Mouse (Mus musculus): Measurements from ENCODE around the gene Rhoc. TPM values are rescaled to one million over a fixed set of nuclear protein-coding genes. Genes with fewer than 3 reads are reported as not detected.
"Not testable (repeated sequence)": the region's sequence is repeated elsewhere in the genome, so short reads cannot be mapped to it uniquely, and the experiment has no call there.

Rhoc gene
- polyA plus RNA-seq, 2 experiments = 161 to 192 TPM

DNA sequence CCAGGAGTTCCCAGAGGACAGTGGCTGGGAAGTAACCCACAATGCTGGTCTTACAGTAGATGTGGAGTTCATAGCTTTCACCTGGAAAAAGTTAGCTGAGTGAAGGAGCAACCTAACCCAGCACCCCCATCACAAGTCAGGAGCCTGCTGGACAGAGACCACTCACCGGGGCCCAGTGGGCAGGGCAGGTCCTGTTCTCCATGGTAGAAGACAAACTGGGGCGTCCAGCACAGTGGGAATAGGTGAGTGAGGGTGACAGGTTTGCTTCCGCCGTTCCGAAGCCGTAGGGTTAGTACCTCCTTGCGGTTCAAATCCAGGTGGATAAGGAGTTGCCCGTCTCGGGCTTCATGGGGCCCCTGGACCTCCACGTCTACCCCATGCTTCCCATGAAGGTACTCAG lies 16.1 kb downstream of the Rhoc start:
- WGBS = 91% methylated on average over 10 of the region's 10 CpGs
- no peaks in the 10 kb centered on the region for H3K9me3 ChIP-seq (ENCODE audit: control insufficient read depth, low read length)
- H3K36me3 ChIP-seq (ENCODE audit: control insufficient read depth, insufficient read depth, low read length) = peaks cover 52% of the 10 kb centered on the region
- no peak for ATAC-seq (ENCODE audit: low FRiP score, low read depth)
- no peaks in the 10 kb centered on the region for H3K4me1 ChIP-seq (ENCODE audit: control insufficient read depth, insufficient read depth, low read length)
- H3K9ac ChIP-seq (ENCODE audit: low read depth, low read length, severe bottlenecking) = no peak overlapping the region
- H3K27me3 ChIP-seq (ENCODE audit: control insufficient read depth, insufficient read depth, low read length) = no peaks in the 10 kb centered on the region
- TF ChIP-seq POLR2A (IDR thresholded peaks at IDR 0.05; ENCODE audit: borderline replicate concordance, extremely low read depth, insufficient read depth, insufficient read length) = no peak
- no peak overlapping the region for H3K27ac ChIP-seq (replicated peaks; ENCODE audit: low read depth, low read length)
- no peak for DNase-seq (ENCODE audit: low spot score)
- no peak overlapping the region for H3K4me2 ChIP-seq (replicated peaks; ENCODE audit: low read depth, low read length, severe bottlenecking)
- H3K4me3 ChIP-seq (replicated peaks; ENCODE audit: low read length) = no peak overlapping the region

- Histone ChIP-seq H3K9ac (ENCODE audit: low read depth, low read length, severe bottlenecking) (no peak overlapping the region), H3K27me3 (ENCODE audit: control insufficient read depth, insufficient read depth, low read length) (no peaks in the 10 kb centered on the region), H3K27ac (replicated peaks; ENCODE audit: low read depth, low read length) (no peak overlapping the region), H3K4me1 (ENCODE audit: control insufficient read depth, insufficient read depth, low read length) (no peaks in the 10 kb centered on the region), H3K4me2 (replicated peaks; ENCODE audit: low read depth, low read length, severe bottlenecking) (no peak overlapping the region), H3K4me3 (replicated peaks; ENCODE audit: low read length) (no peak overlapping the region), H3K36me3 (ENCODE audit: control insufficient read depth, insufficient read depth, low read length) (peaks cover 40% of the 10 kb centered on the region), H3K9me3 (ENCODE audit: control insufficient read depth, low read length) (no peaks in the 10 kb centered on the region)
- ATAC-seq (ENCODE audit: low FRiP score, low read depth) = no peak
- no peak for DNase-seq (ENCODE audit: low spot score)
- 86% methylated on average over 7 of the region's 9 CpGs for WGBS
- no peak for TF ChIP-seq POLR2A (IDR thresholded peaks at IDR 0.05; ENCODE audit: borderline replicate concordance, extremely low read depth, insufficient read depth, insufficient read length)
Observed at GRCm38 (mm10) chr3:104805539-104805938, 17.4 kb downstream of the Rhoc start.

- no peaks in the 10 kb centered on the region for H3K27me3 ChIP-seq (ENCODE audit: control insufficient read depth, insufficient read depth, low read length)
- H3K4me3 ChIP-seq (replicated peaks; ENCODE audit: low read length) = no peak overlapping the region
- H3K9ac ChIP-seq (ENCODE audit: low read depth, low read length, severe bottlenecking) = no peak overlapping the region
- no peak for TF ChIP-seq POLR2A (IDR thresholded peaks at IDR 0.05; ENCODE audit: borderline replicate concordance, extremely low read depth, insufficient read depth, insufficient read length)
- no peak overlapping the region for H3K27ac ChIP-seq (replicated peaks; ENCODE audit: low read depth, low read length)
- DNase-seq (ENCODE audit: low spot score) (no peak), ATAC-seq (ENCODE audit: low FRiP score, low read depth) (no peak)
- H3K36me3 ChIP-seq (ENCODE audit: control insufficient read depth, insufficient read depth, low read length) = peaks cover 7% of the 10 kb centered on the region; the same call in 1 of the 2 replicates
- H3K9me3 ChIP-seq (ENCODE audit: control insufficient read depth, low read length) = no peaks in the 10 kb centered on the region
- 32% methylated on average over 3 of the region's 3 CpGs for WGBS
- peaks cover 12% of the 10 kb centered on the region for H3K4me1 ChIP-seq (ENCODE audit: control insufficient read depth, insufficient read depth, low read length)
- no peak overlapping the region for H3K4me2 ChIP-seq (replicated peaks; ENCODE audit: low read depth, low read length, severe bottlenecking)
Observed at GRCm38 (mm10) chr3:104811752-104812151, 23.6 kb downstream of the Rhoc start.

DNA sequence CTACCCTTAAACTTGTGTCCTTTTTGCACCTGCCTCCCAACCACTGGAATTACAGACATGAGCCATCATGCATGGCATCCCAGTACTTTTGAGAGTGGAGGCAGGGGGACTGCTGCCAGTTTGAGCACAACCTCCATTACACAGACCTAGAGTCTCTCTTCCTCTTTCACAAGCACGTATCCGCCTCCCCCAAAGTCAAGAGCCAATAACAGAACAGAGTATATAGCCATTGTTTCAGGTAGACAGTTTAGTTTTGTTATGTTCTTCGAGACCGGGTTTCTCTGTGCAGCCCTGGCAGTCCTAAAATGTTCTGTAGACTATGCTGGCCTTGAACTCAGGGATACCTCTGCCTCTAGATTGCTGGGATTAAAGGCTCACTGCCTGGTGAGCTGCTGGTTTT lies 24.1 kb downstream of the Rhoc start:
- Histone ChIP-seq H3K9ac (ENCODE audit: low read depth, low read length, severe bottlenecking) (no peak overlapping the region), H3K36me3 (ENCODE audit: control insufficient read depth, insufficient read depth, low read length) (peaks cover 7% of the 10 kb centered on the region; the same call in 1 of the 2 replicates), H3K27ac (replicated peaks; ENCODE audit: low read depth, low read length) (no peak overlapping the region), H3K27me3 (ENCODE audit: control insufficient read depth, insufficient read depth, low read length) (no peaks in the 10 kb centered on the region), H3K9me3 (ENCODE audit: control insufficient read depth, low read length) (no peaks in the 10 kb centered on the region), H3K4me1 (ENCODE audit: control insufficient read depth, insufficient read depth, low read length) (peaks cover 14% of the 10 kb centered on the region), H3K4me3 (replicated peaks; ENCODE audit: low read length) (no peak overlapping the region), H3K4me2 (replicated peaks; ENCODE audit: low read depth, low read length, severe bottlenecking) (no peak overlapping the region)
- WGBS = 89% methylated on average over 4 of the region's 4 CpGs
- TF ChIP-seq POLR2A (IDR thresholded peaks at IDR 0.05; ENCODE audit: borderline replicate concordance, extremely low read depth, insufficient read depth, insufficient read length) = no peak
- no peak for ATAC-seq (ENCODE audit: low FRiP score, low read depth)
- no peak for DNase-seq (ENCODE audit: low spot score)

GRCm38 (mm10) chr3:104813227-104813626 lies 25.1 kb downstream of the Rhoc start:
- H3K9ac ChIP-seq (ENCODE audit: low read depth, low read length, severe bottlenecking); DNase-seq (ENCODE audit: low spot score); H3K4me2 ChIP-seq (replicated peaks; ENCODE audit: low read depth, low read length, severe bottlenecking); H3K4me3 ChIP-seq (replicated peaks; ENCODE audit: low read length); H3K36me3 ChIP-seq (ENCODE audit: control insufficient read depth, insufficient read depth, low read length); H3K27me3 ChIP-seq (ENCODE audit: control insufficient read depth, insufficient read depth, low read length); ATAC-seq (ENCODE audit: low FRiP score, low read depth); H3K9me3 ChIP-seq (ENCODE audit: control insufficient read depth, low read length); H3K27ac ChIP-seq (replicated peaks; ENCODE audit: low read depth, low read length): not testable (repeated sequence)
- 95% methylated on average over 7 of the region's 7 CpGs for WGBS
- H3K4me1 ChIP-seq (ENCODE audit: control insufficient read depth, insufficient read depth, low read length) = peaks cover 14% of the 10 kb centered on the region

DNA sequence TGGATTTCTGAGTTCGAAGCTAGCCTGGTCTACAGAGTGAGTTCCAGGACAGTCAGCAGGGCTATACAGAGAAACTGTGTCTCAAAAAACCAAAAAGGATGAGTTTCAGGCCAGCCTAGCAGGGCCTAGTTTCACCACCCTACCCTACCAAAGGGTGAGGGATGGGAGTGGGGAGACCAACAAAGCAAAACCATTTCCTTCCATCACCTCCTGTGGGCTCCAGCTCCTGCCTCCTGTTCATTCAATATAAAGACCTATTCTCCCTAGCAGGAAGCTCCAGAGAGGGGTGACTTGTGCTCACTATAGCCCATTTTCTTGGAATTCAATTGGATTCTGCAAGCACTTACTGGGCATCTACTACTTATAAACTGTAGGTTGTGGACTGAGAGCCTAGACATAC lies 26.6 kb downstream of the Rhoc start:
- H3K9ac ChIP-seq (ENCODE audit: low read depth, low read length, severe bottlenecking) = no peak overlapping the region
- no peaks in the 10 kb centered on the region for H3K27me3 ChIP-seq (ENCODE audit: control insufficient read depth, insufficient read depth, low read length)
- 87% methylated on average over 1 of the region's 1 CpGs for WGBS
- peaks cover 20% of the 10 kb centered on the region for H3K4me1 ChIP-seq (ENCODE audit: control insufficient read depth, insufficient read depth, low read length)
- H3K27ac ChIP-seq (replicated peaks; ENCODE audit: low read depth, low read length) = no peak overlapping the region
- H3K4me3 ChIP-seq (replicated peaks; ENCODE audit: low read length) = no peak overlapping the region
- DNase-seq (ENCODE audit: low spot score) (no peak), ATAC-seq (ENCODE audit: low FRiP score, low read depth) (no peak)
- H3K36me3 ChIP-seq (ENCODE audit: control insufficient read depth, insufficient read depth, low read length) = peaks cover 7% of the 10 kb centered on the region; the same call in 1 of the 2 replicates
- H3K4me2 ChIP-seq (replicated peaks; ENCODE audit: low read depth, low read length, severe bottlenecking) = no peak overlapping the region
- H3K9me3 ChIP-seq (ENCODE audit: control insufficient read depth, low read length) = no peaks in the 10 kb centered on the region
- no peak for TF ChIP-seq POLR2A (IDR thresholded peaks at IDR 0.05; ENCODE audit: borderline replicate concordance, extremely low read depth, insufficient read depth, insufficient read length)

Measured in limb, embryonic 14.5 days (tissue).